Mouse (Mus musculus): ENCODE measurements around the gene Ube2v1.

Ube2v1 gene

GRCm38 (mm10) chr2:167563703-167564102 lies 68.2 kb downstream of the Ube2v1 start:
- no peak for DNase-seq (ENCODE audit: low read depth, low spot score)

GRCm38 (mm10) chr2:167563035-167563434 lies 68.9 kb downstream of the Ube2v1 start:
- DNase-seq (ENCODE audit: low read depth, low spot score), result no peak

GRCm38 (mm10) chr2:167562101-167562500 lies 69.8 kb downstream of the Ube2v1 start:
- DNase-seq (ENCODE audit: low read depth, low spot score), result no peak

- DNase-seq (ENCODE audit: low read depth, low spot score), result no peak
These were observed 72.5 kb downstream of the Ube2v1 start for GRCm38 (mm10) chr2:167559413-167559812.

All from R1 (cell line).